Mouse (Mus musculus) neural tube, embryonic 12.5 days (tissue): ENCODE data around the gene Frrs1l. TPM values are rescaled to one million over a fixed set of nuclear protein-coding genes. Genes with fewer than 3 reads are reported as not detected.

Experiments used
- polyA plus RNA-seq: library from polyadenylated mRNA; unstranded; fragments of >200 nt; fragmentation: Nextera tagmentation; extraction: Ambion mirVana; gene quantifications from 2 replicates; pipeline ENCODE4 v1.2.1, GENCODE M21; 2016

Frrs1l gene
- polyA plus RNA-seq, 1 experiment from 2014 or later: 11.9 TPM

Other genes starting within 250 kb of the Frrs1l start
- gene Actl7b, start 248.9 kb downstream of the Frrs1l start, polyA plus RNA-seq: not detected in 2 replicates
- gene Actl7a, start 247.0 kb downstream of the Frrs1l start, polyA plus RNA-seq: not detected in 2 replicates
- 74.0 and 77.4 TPM in 2 replicates for gene Elp1, start 188.1 kb downstream of the Frrs1l start, polyA plus RNA-seq
- gene Fam206a, start 188.0 kb downstream of the Frrs1l start, polyA plus RNA-seq: 19.4 and 21.2 TPM in 2 replicates
- 19.7 and 23.0 TPM in 2 replicates for gene Ctnnal1, start 125.2 kb downstream of the Frrs1l start, polyA plus RNA-seq
- 11.1 and 11.2 TPM in 2 replicates for gene Tmem245, start 43.0 kb downstream of the Frrs1l start, polyA plus RNA-seq
- gene Epb41l4b, start 153.0 kb upstream of the Frrs1l start, polyA plus RNA-seq: 1.7 and 1.9 TPM in 2 replicates